Mouse (Mus musculus) liver, adult 2 months (tissue): ENCODE measurements at regions not wholly inside any gene's neighbourhood (a gene's known extent, or its start where the extent isn't known, plus 50 kb on each side); places are given as distances from the start of the nearest gene placed in this dataset.

Experiments
- CTCF ChIP-seq: fragments of 200-500 bp; IDR thresholded peaks from 2 replicates; pipeline ENCODE4 v1.5.1; 2011; ENCODE audit warnings: low read depth, low read length, control low read depth
- POLR2A ChIP-seq: fragments of 200-500 bp; IDR thresholded peaks from 2 replicates; pipeline ENCODE4 v1.6.1; 2011; ENCODE audit warnings: low read length, control low read depth; ENCODE audit not compliant: insufficient read depth; ENCODE audit errors: extremely low read depth

GRCm38 (mm10) chr12:92379130-92379529, 530.2 kb upstream of the Sel1l start:
- TF ChIP-seq CTCF, result no peak
- TF ChIP-seq POLR2A, result no peak
